Mouse (Mus musculus): ENCODE measurements around the gene Vps53. TPM values are rescaled to one million over a fixed set of nuclear protein-coding genes. Genes with fewer than 3 reads are reported as not detected.

Gene Vps53
- polyA plus RNA-seq, 2 experiments: 9.4 to 12.7 TPM

GRCm38 (mm10) chr11:76154200-76154599, 25.2 kb downstream of the Vps53 start:
- Histone ChIP-seq H3K27me3 (ENCODE audit: control insufficient read depth, insufficient read depth, low read length) (no peaks in the 10 kb centered on the region), H3K36me3 (replicated peaks; ENCODE audit: control insufficient read depth, insufficient read depth, low read depth) (no peaks in the 10 kb centered on the region), H3K4me1 (replicated peaks; ENCODE audit: control insufficient read depth in 2 of 2, insufficient read depth in 2 of 2, low read length in 1 of 2) (no peaks in the 10 kb centered on the region), H3K4me3 (ENCODE audit: insufficient read depth in 1 of 2, low read depth in 2 of 2, low read length in 2 of 2) (no peak overlapping the region), H3K9ac (replicated peaks) (no peak overlapping the region), H3K4me2 (ENCODE audit: low read depth) (no peak overlapping the region), H3K9me3 (ENCODE audit: control insufficient read depth, low read length) (no peaks in the 10 kb centered on the region), H3K27ac (no peak overlapping the region)
- 72% methylated on average over 2 of the region's 2 CpGs for WGBS (ENCODE audit: insufficient replicate concordance)
- no peak for ATAC-seq (ENCODE audit: insufficient read depth)
- TF ChIP-seq CTCF (IDR thresholded peaks at IDR 0.05; ENCODE audit: low read depth): no peak
- no peak for TF ChIP-seq EP300 (IDR thresholded peaks at IDR 0.05; ENCODE audit: low read depth)
- DNase-seq (ENCODE audit: low read depth in 3 of 3, low spot score in 3 of 3): no peak

- no peaks in the 10 kb centered on the region for H3K9me3 ChIP-seq (ENCODE audit: control insufficient read depth, low read length)
- DNase-seq (ENCODE audit: low read depth in 3 of 3, low spot score in 3 of 3) (no peak), ATAC-seq (ENCODE audit: insufficient read depth) (no peak)
- no peak overlapping the region for H3K27ac ChIP-seq
- H3K4me3 ChIP-seq (ENCODE audit: insufficient read depth in 1 of 2, low read depth in 2 of 2, low read length in 2 of 2): no peak overlapping the region
- no peaks in the 10 kb centered on the region for H3K27me3 ChIP-seq (ENCODE audit: control insufficient read depth, insufficient read depth, low read length)
- no peaks in the 10 kb centered on the region for H3K36me3 ChIP-seq (replicated peaks; ENCODE audit: control insufficient read depth, insufficient read depth, low read depth)
- TF ChIP-seq CTCF (IDR thresholded peaks at IDR 0.05; ENCODE audit: low read depth) (no peak), EP300 (IDR thresholded peaks at IDR 0.05; ENCODE audit: low read depth) (no peak)
- H3K9ac ChIP-seq (replicated peaks): no peak overlapping the region
- WGBS (ENCODE audit: insufficient replicate concordance): 48% methylated on average over 5 of the region's 5 CpGs
- no peaks in the 10 kb centered on the region for H3K4me1 ChIP-seq (replicated peaks; ENCODE audit: control insufficient read depth in 2 of 2, insufficient read depth in 2 of 2, low read length in 1 of 2)
- H3K4me2 ChIP-seq (ENCODE audit: low read depth): no peak overlapping the region
Measured at GRCm38 (mm10) chr11:76153236-76153951, 26.1 kb downstream of the Vps53 start.

- TF ChIP-seq CTCF (IDR thresholded peaks at IDR 0.05; ENCODE audit: low read depth) (no peak), EP300 (IDR thresholded peaks at IDR 0.05; ENCODE audit: low read depth) (no peak)
- no peaks in the 10 kb centered on the region for H3K4me1 ChIP-seq (replicated peaks; ENCODE audit: control insufficient read depth in 2 of 2, insufficient read depth in 2 of 2, low read length in 1 of 2)
- WGBS (ENCODE audit: insufficient replicate concordance): 45% methylated on average over 4 of the region's 4 CpGs
- ATAC-seq (ENCODE audit: insufficient read depth): no peak
- H3K4me3 ChIP-seq (ENCODE audit: insufficient read depth in 1 of 2, low read depth in 2 of 2, low read length in 2 of 2): no peak overlapping the region
- H3K36me3 ChIP-seq (replicated peaks; ENCODE audit: control insufficient read depth, insufficient read depth, low read depth): no peaks in the 10 kb centered on the region
- no peaks in the 10 kb centered on the region for H3K9me3 ChIP-seq (ENCODE audit: control insufficient read depth, low read length)
- DNase-seq (ENCODE audit: low read depth in 3 of 3, low spot score in 3 of 3): no peak
- no peak overlapping the region for H3K27ac ChIP-seq
- no peak overlapping the region for H3K9ac ChIP-seq (replicated peaks)
- H3K4me2 ChIP-seq (ENCODE audit: low read depth): no peak overlapping the region
- H3K27me3 ChIP-seq (ENCODE audit: control insufficient read depth, insufficient read depth, low read length): no peaks in the 10 kb centered on the region
Measured at GRCm38 (mm10) chr11:76150980-76151379, 28.5 kb downstream of the Vps53 start.

- H3K4me2 ChIP-seq (ENCODE audit: low read depth): no peak overlapping the region
- no peaks in the 10 kb centered on the region for H3K36me3 ChIP-seq (replicated peaks; ENCODE audit: control insufficient read depth, insufficient read depth, low read depth)
- TF ChIP-seq EP300 (IDR thresholded peaks at IDR 0.05; ENCODE audit: low read depth): no peak
- no peak for TF ChIP-seq CTCF (IDR thresholded peaks at IDR 0.05; ENCODE audit: low read depth)
- H3K27me3 ChIP-seq (ENCODE audit: control insufficient read depth, insufficient read depth, low read length): no peaks in the 10 kb centered on the region
- DNase-seq (ENCODE audit: low read depth in 3 of 3, low spot score in 3 of 3) (no peak), ATAC-seq (ENCODE audit: insufficient read depth) (no peak)
- no peak overlapping the region for H3K9ac ChIP-seq (replicated peaks)
- H3K9me3 ChIP-seq (ENCODE audit: control insufficient read depth, low read length): no peaks in the 10 kb centered on the region
- H3K4me3 ChIP-seq (ENCODE audit: insufficient read depth in 1 of 2, low read depth in 2 of 2, low read length in 2 of 2): no peak overlapping the region
- H3K4me1 ChIP-seq (replicated peaks; ENCODE audit: control insufficient read depth in 2 of 2, insufficient read depth in 2 of 2, low read length in 1 of 2): no peaks in the 10 kb centered on the region
- no peak overlapping the region for H3K27ac ChIP-seq
- 79% methylated on average over 8 of the region's 8 CpGs for WGBS (ENCODE audit: insufficient replicate concordance)
Measured at GRCm38 (mm10) chr11:76148055-76149008, 31.1 kb downstream of the Vps53 start.

All from liver, embryonic 14.5 days (tissue).